Mouse (Mus musculus): ENCODE results near the gene Mst1r. TPM values are rescaled to one million over a fixed set of nuclear protein-coding genes. Genes with fewer than 3 reads are reported as not detected.

Gene Mst1r
- total and polyA plus RNA-seq, 3 experiments: not detected

- Histone ChIP-seq H3K9me3 (replicated peaks; ENCODE audit: low read length) (no peaks in the 10 kb centered on the region), H3K4me3 (replicated peaks in 1 of 3; ENCODE audit: low read depth in 2 of 3, low read length in 2 of 3, poor library complexity in 1 of 3) (no peak overlapping the region), H3K9ac (ENCODE audit: insufficient read depth, low read depth) (no peak overlapping the region), H3K4me2 (ENCODE audit: insufficient read depth, low read depth, poor library complexity, severe bottlenecking) (no peak overlapping the region), H3K36me3 (replicated peaks in 1 of 2; ENCODE audit: control insufficient read depth in 1 of 2, insufficient read depth in 1 of 2, low read length in 1 of 2) (peaks cover 4 to 9% of the 10 kb centered on the region in 2 experiments), H3K27me3 (replicated peaks) (peaks cover 40% of the 10 kb centered on the region), H3K79me2 (replicated peaks; ENCODE audit: control insufficient read depth, extremely low read depth, insufficient read depth, poor library complexity, severe bottlenecking) (no peaks in the 10 kb centered on the region), H3K27ac (ENCODE audit: insufficient read depth, low read depth) (no peak overlapping the region), H3K4me1 (ENCODE audit: control insufficient read depth in 1 of 2, insufficient read depth in 2 of 2) (peaks cover 3 to 9% of the 10 kb centered on the region in 2 experiments; a peak in 2 of 4 replicates)
- DNase-seq (ENCODE audit: extremely low read depth): no peak
- no peak for TF ChIP-seq MAZ (IDR thresholded peaks at IDR 0.05; ENCODE audit: low read depth, low read length)
- no peak for TF ChIP-seq POLR2AphosphoS2 (IDR thresholded peaks at IDR 0.05; ENCODE audit: low read depth, low read length)
- TF ChIP-seq CHD2 (IDR thresholded peaks at IDR 0.05; ENCODE audit: low read length): no peak
- TF ChIP-seq SIN3A (IDR thresholded peaks at IDR 0.05; ENCODE audit: low read length): no peak
- no peak for TF ChIP-seq POLR2A (IDR thresholded peaks at IDR 0.05; ENCODE audit: low read depth, low read length)
- no peak for TF ChIP-seq MYC (IDR thresholded peaks at IDR 0.05; ENCODE audit: low read depth, low read length)
- TF ChIP-seq ZMIZ1 (IDR thresholded peaks at IDR 0.05; ENCODE audit: low read depth, low read length): no peak
- TF ChIP-seq USF2 (conservative IDR thresholded peaks at IDR 0.05; ENCODE audit: low read depth, low read length): no peak
- no peak for TF ChIP-seq ZC3H11A (IDR thresholded peaks at IDR 0.05; ENCODE audit: low read depth, low read length)
- in situ Hi-C loops (cut with MboI; ENCODE audit: low pct_ligation_motif_present, low pct_unique_long_range_greater_than_20kb, low sequenced_read_pairs) (no loop called here), dilution Hi-C loops (cut with MboI; ENCODE audit: extremely low pct_ligation_motif_present, extremely low pct_unique_long_range_greater_than_20kb, low sequenced_read_pairs) (no loop called here)
These were observed 1.1 kb downstream of the Mst1r start for GRCm38 (mm10) chr9:107907801-107908120.

DNA sequence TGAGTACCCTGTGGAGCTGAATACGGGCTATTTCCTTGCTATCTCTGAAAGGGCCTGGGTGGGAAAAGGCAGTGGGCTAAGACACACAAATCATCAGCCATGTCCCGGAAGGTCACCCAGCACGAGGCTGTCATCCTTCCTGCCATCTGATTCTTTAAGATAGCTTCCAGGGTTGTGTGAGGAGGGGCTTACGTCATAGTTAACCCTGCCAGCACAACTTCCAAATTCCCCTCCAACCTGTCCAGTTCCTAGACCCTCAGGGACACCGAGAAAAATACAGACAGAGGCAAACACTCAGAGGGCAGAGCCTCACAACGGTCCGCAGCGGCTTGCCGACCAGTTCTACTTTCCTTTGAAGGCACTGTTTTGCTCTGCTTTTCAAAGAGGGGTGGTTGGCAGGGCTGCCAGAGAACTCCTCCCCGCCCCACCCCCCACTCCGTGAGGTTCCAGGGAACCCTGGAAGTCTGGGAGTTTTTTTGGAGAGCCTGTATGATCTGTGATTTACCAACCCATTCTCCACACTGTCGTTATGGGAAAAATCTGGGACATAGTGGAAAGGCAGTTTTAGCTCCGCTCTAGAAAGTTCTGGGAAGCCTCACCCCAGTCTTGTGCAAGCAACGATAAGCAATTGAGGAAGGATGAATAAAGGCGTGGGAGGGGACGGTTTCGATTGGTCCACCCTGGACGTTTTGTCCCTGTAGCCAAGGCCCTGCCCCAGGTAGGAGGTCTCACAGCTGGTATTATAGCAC, 1.9 kb downstream of the Mst1r start:
- Histone ChIP-seq H3K9ac (ENCODE audit: insufficient read depth, low read depth) (no peak overlapping the region), H3K4me2 (ENCODE audit: insufficient read depth, low read depth, poor library complexity, severe bottlenecking) (no peak overlapping the region), H3K36me3 (replicated peaks in 1 of 2; ENCODE audit: control insufficient read depth in 1 of 2, insufficient read depth in 1 of 2, low read length in 1 of 2) (peaks cover 0 to 2% of the 10 kb centered on the region in 2 experiments), H3K27me3 (replicated peaks) (peaks cover 47% of the 10 kb centered on the region), H3K27ac (ENCODE audit: insufficient read depth, low read depth) (no peak overlapping the region), H3K9me3 (replicated peaks; ENCODE audit: low read length) (no peaks in the 10 kb centered on the region), H3K4me3 (replicated peaks in 1 of 3; ENCODE audit: low read depth in 2 of 3, low read length in 2 of 3, poor library complexity in 1 of 3) (no peak overlapping the region), H3K4me1 (ENCODE audit: control insufficient read depth in 1 of 2, insufficient read depth in 2 of 2) (peaks cover 3 to 9% of the 10 kb centered on the region in 2 experiments; a peak in 2 of 4 replicates), H3K79me2 (replicated peaks; ENCODE audit: control insufficient read depth, extremely low read depth, insufficient read depth, poor library complexity, severe bottlenecking) (no peaks in the 10 kb centered on the region)
- no peak for TF ChIP-seq POLR2AphosphoS2 (IDR thresholded peaks at IDR 0.05; ENCODE audit: low read depth, low read length)
- no peak for TF ChIP-seq MAZ (IDR thresholded peaks at IDR 0.05; ENCODE audit: low read depth, low read length)
- no peak for TF ChIP-seq MAX (IDR thresholded peaks at IDR 0.05; ENCODE audit: low read length)
- TF ChIP-seq TCF12 (IDR thresholded peaks at IDR 0.05; ENCODE audit: low read depth, low read length): no peak
- no peak for TF ChIP-seq IRF4 (IDR thresholded peaks at IDR 0.05; ENCODE audit: low read depth, low read length)
- TF ChIP-seq ETS1 (conservative IDR thresholded peaks at IDR 0.05; ENCODE audit: low read depth, low read length): no peak
- no peak for TF ChIP-seq ELF1 (IDR thresholded peaks at IDR 0.05; ENCODE audit: low read depth, low read length)
- TF ChIP-seq MYC (IDR thresholded peaks at IDR 0.05; ENCODE audit: low read depth, low read length): no peak
- no peak for TF ChIP-seq BHLHE40 (IDR thresholded peaks at IDR 0.05; ENCODE audit: low read depth, low read length)
- no peak for TF ChIP-seq KAT2A (IDR thresholded peaks at IDR 0.05; ENCODE audit: insufficient replicate concordance, low read length)
- no peak for TF ChIP-seq GABPA (IDR thresholded peaks at IDR 0.05; ENCODE audit: insufficient replicate concordance, low read depth, low read length)
- dilution Hi-C loops (cut with MboI; ENCODE audit: extremely low pct_ligation_motif_present, extremely low pct_unique_long_range_greater_than_20kb, low sequenced_read_pairs): no loop called here
- in situ Hi-C loops (cut with MboI; ENCODE audit: low pct_ligation_motif_present, low pct_unique_long_range_greater_than_20kb, low sequenced_read_pairs): no loop called here
- DNase-seq (ENCODE audit: extremely low read depth): no peak
